Mouse (Mus musculus) stomach, embryonic 14.5 days (tissue): ENCODE data around the gene Pex12. TPM values are rescaled to one million over a fixed set of nuclear protein-coding genes. Genes with fewer than 3 reads are reported as not detected.

ENCODE experiments used
- ATAC-seq: fragments of 200-750 bp; cut with Nextera tagmentation; 2 replicates; pipeline ENCODE4 v1.8.0; 2017; ENCODE audit warnings: low read depth, moderate TSS enrichment; ENCODE audit not compliant: insufficient number of reproducible peaks, insufficient read depth, low FRiP score
- H3K27ac ChIP-seq: fragments of 300-500 bp; sonication (generic); 2 replicates; pipeline ENCODE4 v1.5.1; 2014; ENCODE audit warnings: mild to moderate bottlenecking, low read length, moderate library complexity, mixed read lengths
- H3K27me3 ChIP-seq: fragments of 300-500 bp; sonication (generic); 2 replicates; pipeline ENCODE4 v1.6.1; 2014; ENCODE audit warnings: low read length, control low read depth, mixed read lengths; ENCODE audit not compliant: control insufficient read depth, insufficient read depth
- H3K36me3 ChIP-seq: fragments of 300-500 bp; sonication (generic); 2 replicates; pipeline ENCODE4 v1.6.1; 2014; ENCODE audit warnings: mild to moderate bottlenecking, control low read depth, low read length, moderate library complexity, mixed read lengths; ENCODE audit not compliant: control insufficient read depth, insufficient read depth
- H3K4me1 ChIP-seq: fragments of 300-500 bp; sonication (generic); 2 replicates; pipeline ENCODE4 v1.6.1; 2014; ENCODE audit warnings: low read length, control low read depth, mixed read lengths; ENCODE audit not compliant: control insufficient read depth, insufficient read depth
- H3K4me2 ChIP-seq: fragments of 300-500 bp; sonication (generic); replicated peaks from 2 replicates; pipeline ENCODE4 v1.6.1; 2014; ENCODE audit warnings: low read depth, low read length, control low read depth
- H3K4me3 ChIP-seq: fragments of 300-500 bp; sonication (generic); 2 replicates; pipeline ENCODE4 v1.5.1; 2014; ENCODE audit warnings: low read depth, low read length, control low read depth
- H3K9ac ChIP-seq: fragments of 300-500 bp; sonication (generic); replicated peaks from 2 replicates; pipeline ENCODE4 v1.6.1; 2014; ENCODE audit warnings: low read depth, mild to moderate bottlenecking, control low read depth, low read length, moderate library complexity, mixed read lengths
- H3K9me3 ChIP-seq: fragments of 300-500 bp; sonication (generic); 2 replicates; pipeline ENCODE4 v1.6.1; 2016; ENCODE audit warnings: low read depth, low read length, control low read depth; ENCODE audit not compliant: control insufficient read depth
- WGBS: fragments of 180-500 bp; shearing (Covaris S2); extraction: QIAGEN DNeasy Blood & Tissue Kit; methylation state at CpG from one replicate; pipeline ENCODE4 v1.1.7; 2014; 5-methylcytosine and 5-hydroxymethylcytosine counted together
- polyA plus RNA-seq: library from polyadenylated mRNA; unstranded; fragments of >200 nt; fragmentation: Nextera tagmentation; extraction: Ambion mirVana; gene quantifications from 2 replicates; pipeline ENCODE4 v1.2.1, GENCODE M21; 2014

Pex12 gene
- polyA plus RNA-seq, 1 experiment from 2014 or later = 15.9 TPM

GRCm38 (mm10) chr11:83282084-83282483, 20.3 kb downstream of the Pex12 start:
- Histone ChIP-seq H3K27ac (no peak overlapping the region), H3K4me2 (no peak overlapping the region), H3K4me3 (no peak overlapping the region), H3K9ac (no peak overlapping the region), H3K27me3 (no peaks in the 10 kb centered on the region), H3K9me3 (no peaks in the 10 kb centered on the region), H3K4me1 (no peaks in the 10 kb centered on the region), H3K36me3 (no peaks in the 10 kb centered on the region)
- ATAC-seq = no peak
- WGBS = 53% methylated on average over 2 of the region's 2 CpGs

GRCm38 (mm10) chr11:83279691-83280090, 22.7 kb downstream of the Pex12 start:
- no peaks in the 10 kb centered on the region for H3K27me3 ChIP-seq
- H3K9ac ChIP-seq = no peak overlapping the region
- no peak overlapping the region for H3K4me3 ChIP-seq
- no peak overlapping the region for H3K4me2 ChIP-seq
- H3K27ac ChIP-seq = no peak overlapping the region
- 65% methylated on average over 6 of the region's 6 CpGs for WGBS
- no peaks in the 10 kb centered on the region for H3K9me3 ChIP-seq
- H3K36me3 ChIP-seq = no peaks in the 10 kb centered on the region
- no peak for ATAC-seq
- no peaks in the 10 kb centered on the region for H3K4me1 ChIP-seq

- Histone ChIP-seq H3K27ac (no peak overlapping the region), H3K4me3 (no peak overlapping the region), H3K4me2 (no peak overlapping the region), H3K9me3 (no peaks in the 10 kb centered on the region), H3K27me3 (no peaks in the 10 kb centered on the region), H3K9ac (no peak overlapping the region), H3K36me3 (no peaks in the 10 kb centered on the region), H3K4me1 (no peaks in the 10 kb centered on the region)
- whole genome bisulfite sequencing = 74% methylated on average over 4 of the region's 4 CpGs
- no peak for ATAC-seq
These were observed 23.4 kb downstream of the Pex12 start for GRCm38 (mm10) chr11:83279024-83279423.

DNA sequence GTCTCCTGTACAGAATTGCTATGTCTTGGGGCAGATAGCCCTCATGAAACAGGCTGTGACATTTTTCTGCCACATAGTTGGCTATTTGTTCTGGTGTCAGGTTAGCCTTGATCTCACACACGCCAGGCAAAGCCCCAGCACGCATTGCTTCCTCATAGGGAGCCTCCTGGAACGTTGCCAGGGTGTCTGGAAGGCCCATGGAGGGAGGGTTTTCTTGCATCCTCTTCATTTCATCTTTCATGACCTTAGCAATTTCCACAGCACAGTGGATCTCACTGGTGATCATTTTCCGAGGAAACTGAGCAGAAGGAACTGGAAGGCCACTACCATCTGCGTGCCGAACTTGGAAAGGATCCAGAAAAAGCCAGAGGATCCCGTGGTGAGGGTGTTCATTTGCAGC, 26.1 kb downstream of the Pex12 start:
- Histone ChIP-seq H3K27me3 (no peaks in the 10 kb centered on the region), H3K36me3 (no peaks in the 10 kb centered on the region), H3K27ac (no peak overlapping the region), H3K9me3 (no peaks in the 10 kb centered on the region), H3K4me2 (no peak overlapping the region), H3K9ac (no peak overlapping the region), H3K4me1 (no peaks in the 10 kb centered on the region), H3K4me3 (no peak overlapping the region)
- 57% methylated on average over 7 of the region's 7 CpGs for WGBS
- ATAC-seq = no peak

DNA sequence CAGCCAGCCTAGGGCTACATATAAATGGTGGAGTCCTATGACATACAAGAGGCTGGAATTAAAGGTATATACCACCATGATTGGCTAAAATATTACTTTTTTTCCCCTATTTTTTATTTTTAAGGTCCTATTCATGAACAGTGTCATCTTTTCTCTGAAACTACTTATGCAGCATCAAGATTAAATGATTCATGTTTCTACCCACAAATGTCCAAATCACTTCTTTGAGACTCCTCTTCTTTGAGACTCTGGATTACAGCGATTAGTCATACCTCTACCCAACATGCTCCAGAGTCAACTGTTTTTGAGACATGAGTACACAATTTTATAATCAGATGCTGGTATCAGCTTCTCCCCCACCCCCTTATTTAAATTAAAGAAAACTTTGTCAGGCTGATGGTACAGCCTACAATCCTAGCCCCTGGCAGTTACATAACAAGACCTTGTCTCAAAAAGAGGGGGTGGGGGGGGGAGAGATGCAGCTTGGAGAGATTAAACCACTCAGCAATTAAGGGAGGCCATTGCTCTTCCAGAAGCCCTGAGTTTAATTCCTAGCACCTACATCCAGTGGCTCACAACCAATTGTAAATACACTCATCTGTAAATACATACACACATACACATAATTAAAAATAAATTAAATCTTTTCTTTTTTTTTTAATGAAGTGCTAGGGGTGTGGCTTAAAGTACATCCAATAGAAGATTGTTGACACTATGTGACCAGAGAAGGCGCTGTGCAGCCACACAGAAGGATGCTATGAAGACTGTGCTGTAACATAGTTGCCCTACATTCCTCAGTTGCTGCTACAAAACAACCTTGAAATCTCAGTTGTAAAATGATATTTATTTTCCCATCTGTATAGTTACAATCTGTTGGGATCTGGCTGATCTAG, 30.2 kb downstream of the Pex12 start:
- no peak for ATAC-seq
- Histone ChIP-seq H3K36me3 (no peaks in the 10 kb centered on the region), H3K9ac (no peak overlapping the region), H3K4me2 (no peak overlapping the region), H3K4me1 (no peaks in the 10 kb centered on the region), H3K27me3 (no peaks in the 10 kb centered on the region), H3K4me3 (no peak overlapping the region), H3K27ac (no peak overlapping the region), H3K9me3 (no peaks in the 10 kb centered on the region)
- WGBS = 12% methylated on average over 2 of the region's 2 CpGs

DNA sequence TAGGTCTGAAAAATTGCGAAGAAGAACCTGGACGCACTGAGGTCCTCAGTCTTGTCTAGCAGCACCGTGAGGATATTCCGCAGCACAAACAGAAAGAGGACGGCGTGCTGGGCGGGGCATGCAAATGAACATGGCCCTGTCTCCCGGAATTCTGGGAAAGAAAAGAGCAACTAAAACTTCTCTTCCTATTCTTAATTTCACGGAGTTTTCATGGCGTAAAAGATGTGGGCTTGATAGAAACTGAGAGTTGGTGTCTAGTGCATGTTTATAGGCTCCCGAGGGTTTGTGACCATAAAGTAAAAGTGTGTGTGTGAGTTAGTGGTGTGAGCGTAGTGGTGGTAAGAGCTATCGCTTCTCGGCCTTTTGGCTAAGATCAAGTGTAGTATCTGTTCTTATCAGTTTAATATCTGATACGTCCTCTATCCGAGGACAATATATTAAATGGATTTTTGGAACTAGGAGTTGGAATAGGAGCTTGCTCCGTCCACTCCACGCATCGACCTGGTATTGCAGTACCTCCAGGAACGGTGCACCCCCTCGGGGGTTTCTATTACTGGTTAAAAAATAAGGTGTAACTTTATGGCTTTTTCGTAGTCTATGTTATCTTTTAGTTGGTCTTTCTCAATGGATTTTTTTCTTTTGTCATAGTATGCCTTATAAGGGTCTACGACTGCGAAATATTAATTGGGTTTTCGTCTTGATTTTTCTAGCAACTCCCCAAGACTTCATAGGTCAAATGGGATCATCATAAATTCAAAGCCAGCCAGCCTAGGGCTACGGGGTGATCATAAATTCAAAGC, 31.0 kb downstream of the Pex12 start:
- Histone ChIP-seq H3K4me1 (no peaks in the 10 kb centered on the region), H3K9ac (no peak overlapping the region), H3K27ac (peak overlapping the region; percentile 68; the same call in 1 of the 2 replicates), H3K4me2 (peak overlapping the region; percentile 53), H3K9me3 (no peaks in the 10 kb centered on the region), H3K4me3 (peak overlapping the region; percentile 33), H3K36me3 (no peaks in the 10 kb centered on the region), H3K27me3 (no peaks in the 10 kb centered on the region)
- peak; percentile 87 for ATAC-seq
- WGBS = under 1% methylated on average over 26 of the region's 26 CpGs

GRCm38 (mm10) chr11:83270842-83271150, 31.6 kb downstream of the Pex12 start:
- peak; percentile 60; the same call in 1 of the 2 replicates for ATAC-seq
- H3K27ac ChIP-seq = no peak overlapping the region
- H3K27me3 ChIP-seq = no peaks in the 10 kb centered on the region
- H3K4me1 ChIP-seq = no peaks in the 10 kb centered on the region
- no peaks in the 10 kb centered on the region for H3K9me3 ChIP-seq
- WGBS = 2% methylated on average over 6 of the region's 6 CpGs
- peak overlapping the region; percentile 33 for H3K4me3 ChIP-seq
- no peak overlapping the region for H3K9ac ChIP-seq
- no peaks in the 10 kb centered on the region for H3K36me3 ChIP-seq
- H3K4me2 ChIP-seq = peak overlapping the region; percentile 53

- no peak overlapping the region for H3K27ac ChIP-seq
- H3K4me1 ChIP-seq = no peaks in the 10 kb centered on the region
- no peak overlapping the region for H3K4me2 ChIP-seq
- no peak for ATAC-seq
- 60% methylated on average over 3 of the region's 3 CpGs for WGBS
- no peaks in the 10 kb centered on the region for H3K27me3 ChIP-seq
- H3K9ac ChIP-seq = no peak overlapping the region
- H3K9me3 ChIP-seq = no peaks in the 10 kb centered on the region
- no peak overlapping the region for H3K4me3 ChIP-seq
- no peaks in the 10 kb centered on the region for H3K36me3 ChIP-seq
These were observed 39.2 kb downstream of the Pex12 start for GRCm38 (mm10) chr11:83263146-83263545.
